Mouse (Mus musculus) gastrocnemius, postnatal 14 days (tissue): ENCODE measurements around the gene Gm49405. TPM values are rescaled to one million over a fixed set of nuclear protein-coding genes. Genes with fewer than 3 reads are reported as not detected.

Experiments used
- DNase-seq: peaks from one replicate; pipeline ENCODE4 v3.0.0; 2021; ENCODE audit warnings: mixed read lengths
- intact Hi-C: fragments of 180-260 bp; cut with DNase I; formaldehyde crosslinking; loops from one replicate; pipeline ENCODE4 v1.15.1; 2025; ENCODE audit warnings: low total_unique reads
- total RNA-seq, 2 experiments: library from RNA; stranded (reverse); gene quantifications; 2 replicates each; pipeline ENCODE4 v1.2.3; 2021

The Gm49405 gene
- total RNA-seq, 2 experiments from 2014 or later, result 0.18 to 0.31 TPM

GRCm38 (mm10) chr19:3983527-3984200 is 16.8 kb upstream of the Gm49405 start:
- intact Hi-C loops, result no loop called here
- DNase-seq, result no peak

DNA sequence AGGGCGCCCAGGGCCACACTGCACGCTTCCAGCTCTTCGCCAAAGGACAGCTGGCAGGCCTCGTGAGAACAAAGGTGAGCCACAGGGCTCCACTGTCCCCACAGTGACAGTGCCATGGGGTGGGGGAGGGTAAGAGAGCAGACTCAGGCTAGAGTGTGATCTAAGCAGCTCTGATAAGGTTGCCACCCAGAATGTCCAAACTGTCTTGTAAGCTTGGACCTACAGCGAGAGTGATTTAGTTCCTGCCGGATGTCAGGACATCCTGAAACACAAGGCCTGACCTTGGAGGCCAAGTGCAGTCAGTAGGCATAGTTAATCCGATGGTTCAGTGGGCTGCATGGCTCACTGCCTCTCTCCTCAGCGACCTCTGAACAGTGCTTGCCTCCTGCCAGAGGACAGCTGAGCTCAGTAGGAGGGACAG is 15.2 kb upstream of the Gm49405 start:
- intact Hi-C loops, result no loop called here
- no peak for DNase-seq

DNA sequence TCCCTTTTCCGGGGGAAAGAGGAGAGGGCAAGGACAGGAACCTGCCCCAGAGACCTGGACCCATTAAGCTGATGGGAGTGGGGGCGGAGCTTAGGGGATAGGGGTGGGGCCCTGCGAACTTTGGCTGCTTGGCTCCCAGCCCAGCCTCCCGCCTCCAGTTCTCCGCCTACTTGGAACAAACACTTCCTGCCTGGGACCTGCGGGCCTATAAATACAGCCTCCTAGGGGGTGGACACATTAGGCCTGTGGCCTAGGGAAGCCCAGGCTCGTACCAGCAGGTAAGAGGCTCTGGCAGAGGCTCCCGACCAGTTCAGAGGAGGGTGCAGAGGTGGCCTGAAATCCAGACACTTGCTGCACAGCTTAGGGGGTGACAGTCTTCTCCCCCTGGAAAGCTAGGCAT is 14.1 kb upstream of the Gm49405 start, which contains the start of gene Acy3:
TSS of gene Acy3 (plus strand) at position 237 of the 400 bp plus-strand sequence.
- intact Hi-C loops, result no loop called here
- DNase-seq, result peak; percentile 86

DNA sequence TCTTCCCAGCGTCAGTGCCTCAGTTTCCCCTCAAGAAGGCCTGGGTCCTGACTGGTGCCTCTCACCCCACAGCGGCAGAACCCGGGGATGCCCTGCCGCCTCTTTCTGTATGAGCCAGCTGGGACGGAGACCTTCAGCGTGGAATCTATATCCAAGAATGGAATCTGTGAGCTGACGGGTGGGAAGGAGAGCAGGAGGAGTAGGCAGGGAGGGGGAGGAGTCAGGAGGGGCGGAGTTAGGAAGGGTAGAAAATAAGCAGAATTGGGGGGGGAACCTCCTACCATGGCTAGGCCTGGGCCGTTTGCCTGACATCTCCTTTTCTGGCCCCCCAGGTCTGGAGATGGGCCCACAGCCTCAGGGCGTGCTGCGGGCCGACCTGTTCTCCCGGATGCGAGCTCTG is 12.4 kb upstream of the Gm49405 start:
- intact Hi-C loops, result no loop called here
- no peak for DNase-seq

DNA sequence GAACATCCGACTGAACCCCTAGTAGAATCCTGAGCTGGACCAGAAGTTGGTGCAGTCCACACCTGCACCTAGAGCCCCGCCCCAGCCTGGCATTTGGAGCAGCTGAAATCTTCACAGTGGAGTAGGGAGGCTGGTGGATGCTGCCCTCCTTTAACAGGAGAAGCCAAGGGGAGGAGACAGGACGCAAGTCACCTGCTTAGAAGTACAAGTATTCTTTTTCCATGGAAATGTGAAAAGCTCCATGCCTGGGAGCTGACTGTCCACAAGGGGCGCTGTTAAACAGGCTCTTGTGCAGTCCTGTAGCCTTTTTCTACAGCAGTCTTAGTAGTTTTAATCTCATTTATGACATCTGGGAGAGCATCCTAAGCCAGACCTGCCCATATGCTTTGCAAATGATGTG is 11.7 kb upstream of the Gm49405 start:
- intact Hi-C loops, result no loop called here

GRCm38 (mm10) chr19:3990804-3991203 is 9.6 kb upstream of the Gm49405 start:
- intact Hi-C loops, result no loop called here
- no peak for DNase-seq

More for the DNA sequence above, 11.7 kb upstream of the Gm49405 start:
- no peak for DNase-seq

DNA sequence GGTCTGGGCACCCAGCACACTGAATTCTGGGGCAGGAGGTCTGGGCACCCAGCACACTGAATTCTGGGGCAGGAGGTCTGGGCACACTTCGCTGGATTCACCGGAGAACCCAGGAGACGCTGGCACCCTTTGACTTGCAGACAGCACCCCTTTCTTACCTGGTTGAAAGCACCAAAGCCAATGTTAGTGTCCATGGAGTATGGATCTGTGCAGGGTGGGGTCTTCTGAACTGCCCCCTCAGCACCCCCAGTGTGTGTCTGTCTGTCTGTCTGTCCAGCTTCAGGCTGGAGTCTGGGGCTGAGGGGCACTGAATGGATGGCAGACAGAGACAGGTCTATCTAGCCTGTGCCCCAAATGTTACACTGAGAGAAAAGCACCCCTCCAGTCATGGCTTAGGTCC is 8.9 kb upstream of the Gm49405 start:
- DNase-seq, result no peak
- intact Hi-C loops, result no loop called here

DNA sequence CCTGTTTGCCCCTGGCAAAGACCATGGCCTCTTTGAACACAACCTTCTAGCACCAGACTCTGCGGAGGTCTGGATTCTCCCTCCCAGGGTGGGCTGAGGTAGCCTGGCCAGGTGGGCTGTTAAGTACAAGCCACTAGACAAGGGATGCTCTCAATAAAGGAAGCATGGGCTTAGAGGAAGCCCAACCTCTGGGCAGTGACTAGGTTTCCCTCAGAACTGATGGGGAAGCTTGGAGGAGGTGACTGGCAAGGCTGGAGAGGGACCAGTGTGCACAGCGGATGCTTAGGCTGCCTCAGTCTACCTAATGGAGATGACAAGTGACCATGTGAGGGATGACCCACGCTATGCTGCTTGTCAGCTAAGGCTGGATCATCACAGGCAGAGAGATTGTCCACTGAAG is 8.5 kb upstream of the Gm49405 start:
- intact Hi-C loops, result no loop called here
- DNase-seq, result no peak

DNA sequence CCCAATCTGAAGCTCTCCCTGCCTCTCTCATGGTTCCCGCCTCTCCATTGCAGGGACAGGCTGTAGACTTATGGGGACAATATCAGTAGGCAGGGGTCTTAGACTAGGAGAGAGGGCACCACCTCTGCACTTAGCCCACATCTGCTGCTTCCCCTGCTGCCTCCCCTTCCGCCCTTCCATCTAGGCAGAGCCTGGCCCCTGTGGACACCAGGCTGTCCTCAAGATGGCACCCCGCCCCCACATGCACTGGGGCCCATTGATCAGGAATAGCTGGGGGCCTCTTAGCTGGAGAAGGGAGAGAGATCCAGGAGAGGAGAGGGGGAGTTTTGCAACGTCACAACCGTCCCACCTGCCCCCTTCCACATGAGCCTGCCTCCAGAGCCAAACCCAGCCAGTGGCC is 8.0 kb upstream of the Gm49405 start, which contains the start of gene Tbx10:
TSS of gene Tbx10 (plus strand) at position 337 of the 400 bp plus-strand sequence.
- DNase-seq, result no peak
- intact Hi-C loops, result no loop called here

GRCm38 (mm10) chr19:3994932-3995331 is 5.5 kb upstream of the Gm49405 start:
- DNase-seq, result no peak
- intact Hi-C loops, result no loop called here

- DNase-seq, result no peak
- intact Hi-C loops, result no loop called here
Measured at GRCm38 (mm10) chr19:3995505-3995904, 4.9 kb upstream of the Gm49405 start.

DNA sequence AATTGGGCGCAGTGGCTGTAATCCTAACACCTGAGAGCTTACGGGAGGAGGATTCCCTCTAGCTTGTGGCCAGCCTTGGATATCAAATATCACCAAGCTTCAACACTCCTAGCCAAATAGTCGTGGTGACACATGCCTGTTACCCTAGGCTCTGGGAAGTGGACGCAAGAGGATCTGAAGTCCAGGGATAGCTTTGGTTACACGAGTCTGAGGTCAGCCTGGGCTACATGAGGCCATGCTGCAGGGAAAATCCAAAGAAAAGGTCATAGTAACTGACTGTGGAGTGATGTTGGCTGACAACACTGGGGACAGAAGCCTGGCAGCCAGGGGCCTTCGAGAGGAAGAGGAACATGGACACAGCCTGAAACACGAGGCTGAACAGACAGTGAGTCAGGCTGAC is 4.3 kb upstream of the Gm49405 start:
- intact Hi-C loops, result no loop called here
- no peak for DNase-seq

DNA sequence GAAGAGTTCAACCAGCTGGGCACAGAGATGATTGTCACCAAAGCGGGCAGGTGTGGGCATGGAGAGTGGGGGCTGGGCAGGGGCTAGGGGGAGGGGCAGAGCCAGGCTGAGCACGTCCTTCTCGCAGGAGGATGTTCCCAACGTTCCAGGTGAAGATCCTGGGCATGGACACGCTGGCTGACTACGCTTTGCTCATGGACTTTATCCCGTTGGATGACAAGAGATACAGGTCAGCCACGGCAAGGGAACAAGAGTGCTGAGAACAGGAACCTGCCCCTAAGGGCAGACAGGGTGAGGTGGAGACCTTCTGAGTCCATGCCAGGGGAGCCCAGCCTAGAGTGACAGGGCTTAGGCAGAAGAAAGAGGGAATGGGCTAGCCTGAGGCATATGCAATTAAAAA is 3.7 kb upstream of the Gm49405 start:
- no peak for DNase-seq
- intact Hi-C loops, result no loop called here

GRCm38 (mm10) chr19:3997231-3997630 is 3.2 kb upstream of the Gm49405 start:
- DNase-seq, result no peak
- intact Hi-C loops, result no loop called here

DNA sequence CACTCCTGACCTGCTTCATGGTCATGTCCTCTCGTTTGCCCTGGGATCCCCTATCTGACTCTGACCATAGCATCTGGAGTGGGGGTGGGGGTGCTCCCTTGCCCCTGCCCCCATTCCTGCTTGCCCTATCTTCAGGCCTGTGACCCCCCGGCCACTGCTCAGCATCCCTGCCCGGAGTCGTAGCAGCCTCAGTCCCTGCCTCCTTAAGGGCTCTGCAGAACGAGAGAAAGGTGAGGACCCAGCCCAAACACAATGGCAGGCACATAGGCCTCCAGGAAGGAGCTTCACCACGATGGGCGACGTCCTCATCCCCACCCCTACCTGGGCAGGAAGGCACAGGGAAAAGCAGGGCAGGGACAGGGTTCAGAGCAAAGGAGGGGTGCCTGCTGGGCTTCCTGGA is 2.1 kb upstream of the Gm49405 start:
- no peak for DNase-seq
- intact Hi-C loops, result no loop called here

GRCm38 (mm10) chr19:3999121-3999730 is 1.2 kb upstream of the Gm49405 start:
- no peak for DNase-seq
- intact Hi-C loops, result no loop called here

- DNase-seq, result no peak
- intact Hi-C loops, result no loop called here
Measured at GRCm38 (mm10) chr19:4000949-4001525, 611 bp downstream of the Gm49405 start.

GRCm38 (mm10) chr19:4001752-4002151 is 1.3 kb downstream of the Gm49405 start:
- intact Hi-C loops, result no loop called here
- DNase-seq, result no peak

GRCm38 (mm10) chr19:4003112-4003511 is 2.7 kb downstream of the Gm49405 start, which contains the start of gene Doc2g:
Gene Doc2g, plus strand, starts transcription at chr19:4003313.
- no peak for DNase-seq
- intact Hi-C loops, result no loop called here

DNA sequence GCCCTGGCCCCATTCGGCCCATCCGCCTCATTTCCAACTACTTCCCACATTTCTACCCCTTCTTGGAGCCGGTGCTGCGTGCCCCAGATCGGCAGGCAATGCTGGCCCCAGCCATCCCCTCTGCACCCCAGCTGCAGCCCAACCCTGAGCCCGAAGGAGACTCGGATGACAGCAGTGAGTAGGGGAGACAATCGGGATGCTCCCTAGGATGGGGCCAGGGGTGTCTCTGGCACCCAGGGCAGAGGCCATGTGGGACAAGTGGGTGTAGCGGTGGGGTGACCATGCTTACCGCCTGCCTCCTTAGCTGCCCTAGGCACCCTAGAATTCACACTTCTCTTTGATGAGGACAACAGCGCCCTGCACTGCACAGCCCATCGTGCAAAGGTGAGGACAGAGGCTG is 3.2 kb downstream of the Gm49405 start:
- intact Hi-C loops, result no loop called here

GRCm38 (mm10) chr19:4004331-4004730 is 3.9 kb downstream of the Gm49405 start:
- no peak for DNase-seq
- intact Hi-C loops, result no loop called here

More for the DNA sequence above, 3.2 kb downstream of the Gm49405 start:
- DNase-seq, result no peak
